Mouse (Mus musculus) brown adipose tissue, adult 24 weeks (tissue): ENCODE data around the gene Rapgef6. TPM values are rescaled to one million over a fixed set of nuclear protein-coding genes. Genes with fewer than 3 reads are reported as not detected.

Experiments used
- H3K27ac ChIP-seq: fragments of 200-500 bp; replicated peaks from 2 replicates; pipeline ENCODE4 v1.5.1; 2012; ENCODE audit warnings: low read depth, mild to moderate bottlenecking, low read length
- H3K4me1 ChIP-seq: fragments of 200-500 bp; 2 replicates; pipeline ENCODE4 v1.6.1; 2012; ENCODE audit warnings: low read length, mixed read lengths; ENCODE audit not compliant: control insufficient read depth, insufficient read depth, insufficient read length
- H3K4me3 ChIP-seq: fragments of 200-500 bp; 2 replicates; pipeline ENCODE4 v1.5.1; 2012; ENCODE audit warnings: low read depth, mild to moderate bottlenecking, low read length, moderate library complexity; ENCODE audit not compliant: insufficient read depth
- polyA plus RNA-seq: library from polyadenylated mRNA; stranded (reverse); fragments of >200 nt; gene quantifications from 2 replicates; pipeline ENCODE4 v1.2.4, GENCODE M21; 2012; ENCODE audit not compliant: missing spikeins, insufficient read depth, insufficient read length

The Rapgef6 gene
- polyA plus RNA-seq, 1 experiment = 7.6 TPM

DNA sequence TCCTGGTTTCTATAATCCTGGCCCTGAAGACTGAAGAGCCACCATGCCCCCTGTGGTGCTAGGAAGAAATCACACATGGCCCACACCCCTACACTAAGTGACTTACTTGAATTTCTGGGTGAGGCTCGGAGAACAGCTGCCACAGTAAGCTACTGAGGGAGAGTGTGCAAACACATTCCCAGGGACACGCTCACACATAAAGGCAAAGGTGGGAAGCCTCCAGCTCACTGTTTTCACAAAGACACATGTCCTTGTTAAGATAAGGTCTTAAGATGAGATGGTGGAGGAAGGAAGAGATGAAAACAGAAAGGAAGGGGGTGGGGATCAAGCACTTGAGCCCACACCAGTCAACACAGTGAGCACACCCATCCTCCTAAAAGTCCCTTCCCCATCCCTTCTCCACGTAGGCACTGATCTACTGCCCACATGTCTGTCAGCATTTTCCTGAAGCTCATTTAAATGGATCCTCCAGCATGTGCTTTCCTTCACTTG, 204.0 kb downstream of the Rapgef6 start:
- H3K4me3 ChIP-seq = no peak overlapping the region
- H3K4me1 ChIP-seq = peaks cover 15% of the 10 kb centered on the region
- H3K27ac ChIP-seq = peak overlapping the region; percentile 43

DNA sequence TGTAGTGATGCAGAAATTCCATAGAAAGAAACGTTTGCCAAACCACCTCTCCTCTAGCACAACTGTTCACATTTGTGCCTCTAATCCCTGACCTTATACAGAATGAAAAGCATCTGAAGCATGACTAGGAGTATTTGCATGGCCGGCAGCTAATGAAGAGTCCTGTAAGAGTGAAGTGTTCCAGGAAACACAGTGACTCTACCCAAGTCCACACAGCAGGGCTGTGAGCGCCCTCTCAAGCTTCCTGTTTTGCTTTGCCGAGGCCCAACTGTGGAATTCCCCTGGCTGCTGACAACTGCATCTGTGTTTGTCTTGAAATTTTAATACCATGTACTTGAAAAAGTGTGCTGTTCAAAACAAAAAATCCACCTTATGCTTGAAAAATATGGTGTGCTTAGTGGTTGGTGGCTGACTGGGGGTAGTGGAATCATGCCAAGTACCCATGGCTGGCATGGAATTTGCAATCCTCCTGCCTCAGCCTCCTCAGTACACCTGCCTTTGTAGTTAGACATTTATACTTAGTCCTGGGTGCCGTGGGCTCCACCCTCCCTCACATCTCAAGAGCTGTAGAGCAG, 204.8 kb downstream of the Rapgef6 start:
- H3K4me3 ChIP-seq = no peak overlapping the region
- peak overlapping the region; percentile 78 for H3K27ac ChIP-seq
- peaks cover 15% of the 10 kb centered on the region for H3K4me1 ChIP-seq

DNA sequence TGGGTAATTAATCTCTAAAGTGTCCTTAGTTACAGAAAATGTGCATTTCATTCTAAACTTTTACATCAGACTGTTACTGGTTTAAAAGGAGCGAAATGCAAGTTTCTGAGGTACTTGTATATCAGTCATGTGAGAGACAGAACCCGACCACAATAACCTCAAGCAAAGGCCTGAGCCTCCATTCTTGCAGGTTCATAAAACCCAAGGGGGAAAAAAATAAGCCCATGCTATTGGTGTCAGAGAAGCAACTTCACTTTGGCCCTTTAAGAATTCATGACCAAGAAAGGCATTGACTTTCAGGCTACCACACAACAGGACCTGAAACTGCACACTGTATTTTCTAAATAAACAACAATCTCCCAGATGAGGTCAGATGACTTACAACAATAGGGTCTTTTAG, 205.7 kb downstream of the Rapgef6 start:
- peaks cover 15% of the 10 kb centered on the region for H3K4me1 ChIP-seq
- no peak overlapping the region for H3K27ac ChIP-seq
- H3K4me3 ChIP-seq = no peak overlapping the region

DNA sequence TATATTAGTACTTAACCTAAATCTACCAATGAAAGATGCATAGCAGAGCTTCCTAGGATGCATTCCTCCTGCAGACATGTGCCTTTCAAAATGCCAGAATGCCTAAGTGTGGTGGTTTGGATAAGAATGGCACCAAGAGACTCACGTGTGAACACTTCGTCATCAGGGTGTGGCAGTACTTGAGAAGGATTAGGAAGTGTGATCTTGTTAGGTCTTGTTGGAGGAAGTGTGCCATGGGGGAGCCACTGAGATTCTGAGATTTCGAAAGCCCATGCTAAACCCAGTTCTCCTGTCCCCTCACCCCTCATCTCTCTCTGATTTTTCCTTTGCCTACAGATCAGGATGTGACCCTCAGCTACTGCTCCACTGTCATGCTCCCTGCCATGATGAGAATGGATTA, 206.7 kb downstream of the Rapgef6 start:
- peaks cover 15% of the 10 kb centered on the region for H3K4me1 ChIP-seq
- H3K27ac ChIP-seq = peak overlapping the region; percentile 7; the same call in 1 of the 2 replicates
- no peak overlapping the region for H3K4me3 ChIP-seq

DNA sequence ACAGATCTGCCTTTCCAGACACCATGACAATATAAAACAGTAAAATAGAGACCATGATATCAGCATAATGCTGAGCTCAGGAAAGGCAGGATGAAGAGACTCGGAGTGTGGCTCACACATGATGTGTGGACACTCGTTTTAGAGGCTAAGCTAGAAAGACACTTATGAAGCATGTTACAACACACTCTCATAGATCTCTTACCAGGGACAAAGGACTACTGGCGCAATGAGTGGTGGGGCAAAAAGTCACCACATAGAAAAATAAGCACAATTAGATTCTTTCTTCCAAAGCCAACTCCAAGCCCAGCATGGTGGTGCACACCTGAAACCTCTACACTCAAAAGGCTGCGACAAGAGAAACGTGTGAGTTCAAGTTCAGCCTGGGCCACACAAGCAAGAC, 208.3 kb downstream of the Rapgef6 start:
- Histone ChIP-seq H3K4me1 (peaks cover 12% of the 10 kb centered on the region; the same call in 1 of the 2 replicates), H3K27ac (no peak overlapping the region), H3K4me3 (no peak overlapping the region)

DNA sequence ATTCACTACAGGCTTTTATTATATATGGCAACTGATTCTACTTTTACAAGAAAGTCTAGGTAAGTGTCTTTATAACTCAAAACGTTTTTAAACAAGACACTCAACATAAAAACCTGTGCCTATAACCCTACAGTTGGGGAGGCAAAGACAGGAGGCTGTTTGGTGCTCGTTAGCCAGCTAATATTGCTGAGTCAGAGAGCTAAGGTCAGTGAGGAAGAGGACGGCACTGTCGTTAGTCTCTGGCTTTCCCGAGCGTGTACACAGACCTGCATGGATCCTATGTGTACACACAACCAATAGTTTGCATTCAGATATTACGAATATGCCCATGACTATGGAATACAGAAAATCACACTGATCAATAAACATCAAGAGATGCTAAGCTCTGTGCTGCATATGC, 208.7 kb downstream of the Rapgef6 start:
- H3K4me1 ChIP-seq = peaks cover 13% of the 10 kb centered on the region; the same call in 1 of the 2 replicates
- no peak overlapping the region for H3K27ac ChIP-seq
- H3K4me3 ChIP-seq = no peak overlapping the region

DNA sequence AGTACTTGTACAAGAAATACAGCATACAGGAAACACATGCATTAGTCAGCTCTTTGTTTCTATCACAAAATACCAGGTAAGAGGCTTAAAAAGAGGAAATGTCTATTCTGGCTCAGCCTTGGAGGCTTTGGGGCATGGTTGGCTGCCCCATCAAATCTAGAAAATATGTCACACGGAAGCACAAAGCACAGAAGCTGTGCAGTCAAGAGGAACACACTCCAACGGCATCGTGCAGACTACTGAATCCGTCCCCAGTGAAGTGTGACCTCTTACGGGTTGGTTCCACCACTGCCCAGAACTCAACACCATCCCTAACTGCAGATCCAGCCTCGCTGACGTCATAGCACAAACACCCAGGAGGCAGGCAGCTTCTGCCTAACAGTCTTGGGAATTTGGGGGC, 210.9 kb downstream of the Rapgef6 start:
- Histone ChIP-seq H3K27ac (no peak overlapping the region), H3K4me3 (no peak overlapping the region), H3K4me1 (peaks cover 4% of the 10 kb centered on the region; the same call in 1 of the 2 replicates)

DNA sequence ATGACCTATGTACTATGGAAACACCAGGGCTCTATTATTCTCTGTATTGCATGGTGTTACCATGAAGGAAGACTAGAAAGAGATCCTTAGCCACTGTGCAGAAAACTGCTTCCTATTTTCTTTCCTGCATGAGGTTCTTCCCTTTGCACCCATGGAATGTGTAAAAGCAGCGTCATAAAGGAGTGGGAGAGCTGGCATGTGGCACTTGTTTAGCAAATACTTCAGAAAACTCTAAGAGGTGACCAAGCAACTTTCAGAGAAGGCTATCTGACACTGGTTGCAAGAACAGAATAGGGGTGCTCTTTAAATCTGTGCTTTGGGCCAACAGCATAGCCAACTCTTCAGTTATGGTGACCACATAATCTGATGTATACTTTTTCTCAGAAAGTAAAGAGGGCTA, 212.5 kb downstream of the Rapgef6 start:
- Histone ChIP-seq H3K4me1 (peaks cover 4% of the 10 kb centered on the region; the same call in 1 of the 2 replicates), H3K4me3 (no peak overlapping the region), H3K27ac (no peak overlapping the region)

DNA sequence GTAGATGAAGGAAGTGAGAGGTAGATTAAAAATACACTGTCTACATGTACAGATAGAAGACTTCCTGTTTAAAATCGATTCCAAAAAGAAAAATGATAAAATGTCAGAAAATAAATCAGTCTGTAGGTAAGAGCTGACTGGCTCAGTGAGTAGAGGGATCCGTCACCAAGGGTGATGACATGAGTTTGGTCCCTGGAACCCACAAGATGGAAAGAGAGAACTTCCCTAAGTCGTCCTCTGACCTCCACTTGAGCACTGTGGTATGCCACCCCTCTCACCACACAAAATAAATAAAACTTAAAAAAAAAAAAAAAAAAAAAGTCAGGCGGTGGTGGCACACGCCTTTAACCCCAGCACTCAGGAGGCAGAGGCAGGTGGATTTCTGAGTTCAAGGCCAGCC, 214.3 kb downstream of the Rapgef6 start:
- Histone ChIP-seq H3K4me1 (peaks cover 4% of the 10 kb centered on the region; the same call in 1 of the 2 replicates), H3K4me3 (no peak overlapping the region), H3K27ac (no peak overlapping the region)

DNA sequence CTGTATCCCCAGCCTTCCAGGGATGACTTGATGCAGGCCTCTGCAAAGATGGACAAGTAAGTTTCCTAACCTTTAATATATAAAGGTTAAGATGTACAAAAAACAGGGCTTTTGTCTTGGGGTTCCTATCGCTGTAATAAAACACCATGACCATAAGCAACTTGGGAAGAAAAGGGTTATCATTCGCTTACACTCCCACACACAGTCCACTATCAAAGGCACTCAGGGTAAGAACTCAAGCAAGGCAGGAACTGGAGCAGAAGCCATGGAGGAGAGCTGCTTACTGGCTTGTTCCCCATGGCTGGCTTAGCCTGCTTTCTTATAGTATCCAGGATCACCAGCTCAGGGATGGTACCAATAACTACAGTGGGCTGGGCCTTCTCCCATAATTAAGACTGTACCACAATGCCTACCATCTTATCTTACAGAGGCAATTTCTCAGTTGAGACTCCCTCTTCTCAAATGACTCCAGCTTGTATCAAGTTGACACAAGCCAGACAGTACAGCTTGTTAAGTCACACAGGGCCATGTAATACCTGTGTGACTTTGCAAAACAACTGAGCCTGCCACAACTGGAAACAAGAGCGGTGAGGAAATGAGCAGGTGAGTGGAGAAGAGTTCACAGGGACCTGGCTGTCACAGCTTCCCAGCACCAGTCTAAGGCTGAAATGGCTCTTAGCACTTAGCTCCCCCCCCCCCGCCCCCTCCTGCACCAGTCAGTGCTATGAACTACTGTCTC, 216.5 kb downstream of the Rapgef6 start:
- H3K27ac ChIP-seq = no peak overlapping the region
- no peak overlapping the region for H3K4me3 ChIP-seq
- peaks cover 4% of the 10 kb centered on the region for H3K4me1 ChIP-seq

DNA sequence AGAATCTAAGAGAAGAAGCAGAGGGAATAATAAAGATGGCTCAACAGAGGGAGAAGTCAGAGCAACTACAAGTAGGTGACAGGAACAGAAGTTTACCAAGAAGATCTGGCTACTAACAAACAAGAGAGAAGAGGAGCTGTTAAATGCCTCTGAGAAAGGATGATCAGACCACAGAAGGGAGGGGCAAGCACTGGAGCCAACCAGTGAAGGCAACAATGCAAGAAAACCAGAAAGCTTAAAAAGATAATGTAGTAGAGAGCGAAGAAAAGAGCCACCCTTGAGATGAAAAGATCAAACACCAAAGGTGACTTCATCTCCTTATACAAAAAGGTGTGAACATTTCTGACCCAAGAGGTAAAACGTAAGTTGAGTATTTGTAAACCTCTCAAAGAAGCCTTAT, 218.7 kb downstream of the Rapgef6 start:
- H3K4me1 ChIP-seq = peaks cover 4% of the 10 kb centered on the region
- no peak overlapping the region for H3K27ac ChIP-seq

DNA sequence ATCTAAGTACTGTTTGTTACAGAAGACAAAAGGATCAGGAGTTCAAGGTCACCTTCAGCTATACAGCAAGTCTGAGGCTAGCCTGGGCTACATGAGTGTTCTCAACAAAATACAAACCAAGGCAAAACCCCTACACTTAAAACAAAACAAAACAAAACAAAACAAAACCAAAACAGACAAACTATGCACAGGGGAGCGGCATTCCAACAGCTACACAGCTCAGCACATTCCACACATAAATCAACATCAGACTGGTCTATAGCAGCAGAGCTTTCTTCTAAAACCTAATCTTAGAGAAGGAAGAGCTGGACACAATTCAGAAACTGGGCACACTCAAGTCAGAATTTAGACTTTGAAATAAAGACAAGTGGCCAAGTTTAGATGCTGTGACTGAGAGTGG, 221.6 kb downstream of the Rapgef6 start:
- Histone ChIP-seq H3K4me3 (no peak overlapping the region), H3K27ac (no peak overlapping the region), H3K4me1 (no peaks in the 10 kb centered on the region; the same call in 1 of the 2 replicates)

More for the DNA sequence above, 218.7 kb downstream of the Rapgef6 start:
- H3K4me3 ChIP-seq = no peak overlapping the region

Other genes starting within 250 kb of the Rapgef6 start
- not detected in 2 replicates for gene Acsl6, start 219.0 kb upstream of the Rapgef6 start, polyA plus RNA-seq
- not detected in 2 replicates for gene Meikin, start 152.2 kb upstream of the Rapgef6 start, polyA plus RNA-seq
- gene Fnip1, start 84.6 kb upstream of the Rapgef6 start, polyA plus RNA-seq = 15.2 and 16.5 TPM in 2 replicates